Mouse (Mus musculus) embryonic facial prominence, embryonic 10.5 days (tissue): ENCODE data around the gene Fkbp7. TPM values are rescaled to one million over a fixed set of nuclear protein-coding genes. Genes with fewer than 3 reads are reported as not detected.

Experiments
- DNase-seq: peaks from one replicate; pipeline ENCODE4 v3.0.0-alpha.2; 2017; ENCODE audit warnings: low spot score
- H3K27ac ChIP-seq: fragments of 300-500 bp; sonication (generic); replicated peaks from 2 replicates; pipeline ENCODE4 v1.5.1; 2016; ENCODE audit warnings: mild to moderate bottlenecking
- H3K27me3 ChIP-seq: fragments of 300-500 bp; sonication (generic); replicated peaks from 2 replicates; pipeline ENCODE4 v1.6.1; 2016; ENCODE audit warnings: low read depth, mild to moderate bottlenecking; ENCODE audit not compliant: poor library complexity, severe bottlenecking
- H3K36me3 ChIP-seq: fragments of 300-500 bp; sonication (generic); replicated peaks from 2 replicates; pipeline ENCODE4 v1.6.1; 2016; ENCODE audit warnings: mild to moderate bottlenecking, moderate library complexity
- H3K4me1 ChIP-seq: fragments of 300-500 bp; sonication (generic); 2 replicates; pipeline ENCODE4 v1.6.1; 2016
- H3K4me3 ChIP-seq: fragments of 300-500 bp; sonication (generic); 2 replicates; pipeline ENCODE4 v1.5.1; 2016; ENCODE audit warnings: mild to moderate bottlenecking, moderate library complexity
- H3K9me3 ChIP-seq: fragments of 300-500 bp; sonication (generic); 2 replicates; pipeline ENCODE4 v1.6.1; 2016; ENCODE audit warnings: mild to moderate bottlenecking
- WGBS: fragments of 180-500 bp; shearing (Covaris S2); methylation state at CpG from one replicate; pipeline ENCODE4 v1.1.7; 2016; 5-methylcytosine and 5-hydroxymethylcytosine counted together
- polyA plus RNA-seq: library from polyadenylated mRNA; unstranded; fragments of >200 nt; fragmentation: Nextera tagmentation; extraction: Ambion mirVana; gene quantifications from 2 replicates; pipeline ENCODE4 v1.2.1, GENCODE M21; 2016

Gene Fkbp7
- polyA plus RNA-seq, result 18.9 and 24.6 TPM in 2 replicates

DNA sequence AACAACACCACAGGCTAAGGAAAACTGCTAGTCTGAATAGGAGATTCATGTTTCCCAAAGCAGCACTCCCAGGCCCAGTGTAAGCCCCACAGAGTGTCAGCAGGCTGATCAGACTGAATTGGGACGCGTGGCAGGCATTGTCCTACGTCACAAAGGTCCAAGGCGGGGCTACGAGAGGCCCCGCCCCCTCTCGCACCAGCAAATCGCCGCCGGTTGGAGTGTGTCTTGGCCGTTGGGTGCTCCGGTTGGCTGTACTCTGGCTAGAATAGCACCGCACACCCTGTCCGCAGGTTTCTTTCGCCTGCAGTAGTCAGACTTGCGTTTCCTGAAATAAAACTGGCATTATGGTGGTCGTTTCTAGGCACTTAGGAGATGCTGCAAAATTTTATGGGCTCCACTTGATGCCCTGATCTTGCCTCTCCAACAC is at the start of gene Fkbp7:
TSS of gene Fkbp7 (minus strand) at position 151 of the 427 bp plus-strand sequence.
- Histone ChIP-seq H3K9me3 (no peaks in the 10 kb centered on the region), H3K4me3 (peak within 1 kb of the TSS; percentile 61), H3K36me3 (peaks cover 10% of the 10 kb centered on the region), H3K27me3 (no peaks in the 10 kb centered on the region), H3K4me1 (peaks cover 40% of the 10 kb centered on the region), H3K27ac (peak within 1 kb of the TSS; percentile 87)
- WGBS, result under 1% methylated on average over 17 of the region's 17 CpGs
- DNase-seq, result peak; percentile 94

GRCm38 (mm10) chr2:76719650-76720049 is 46.7 kb upstream of the Fkbp7 start:
- no peak overlapping the region for H3K4me3 ChIP-seq
- H3K9me3 ChIP-seq, result 0 out of 2 replicates have a peak, but pooled peaks cover 6% of the 10 kb centered on the region
- WGBS, result 96% methylated on average over 14 of the region's 14 CpGs
- no peaks in the 10 kb centered on the region for H3K27me3 ChIP-seq
- no peaks in the 10 kb centered on the region for H3K4me1 ChIP-seq
- no peak overlapping the region for H3K27ac ChIP-seq
- DNase-seq, result no peak
- peaks cover 5% of the 10 kb centered on the region; the same call in 1 of the 2 replicates for H3K36me3 ChIP-seq

- WGBS, result 71% methylated on average over 8 of the region's 8 CpGs
- Histone ChIP-seq H3K36me3 (peaks cover 19% of the 10 kb centered on the region), H3K27ac (no peak overlapping the region), H3K27me3 (no peaks in the 10 kb centered on the region), H3K4me3 (no peak overlapping the region), H3K4me1 (no peaks in the 10 kb centered on the region), H3K9me3 (peaks cover 17% of the 10 kb centered on the region)
- no peak for DNase-seq
These were observed 42.1 kb upstream of the Fkbp7 start for GRCm38 (mm10) chr2:76714984-76715383.

- Histone ChIP-seq H3K9me3 (peaks cover 26% of the 10 kb centered on the region), H3K27ac (no peak overlapping the region), H3K4me1 (no peaks in the 10 kb centered on the region), H3K4me3 (no peak overlapping the region), H3K27me3 (no peaks in the 10 kb centered on the region), H3K36me3 (peaks cover 31% of the 10 kb centered on the region)
- WGBS, result 95% methylated on average over 3 of the region's 3 CpGs
- no peak for DNase-seq
These were observed 35.6 kb upstream of the Fkbp7 start for GRCm38 (mm10) chr2:76708512-76708911.

GRCm38 (mm10) chr2:76705655-76706054 is 32.7 kb upstream of the Fkbp7 start:
- 92% methylated on average over 13 of the region's 13 CpGs for WGBS
- Histone ChIP-seq H3K36me3 (peaks cover 29% of the 10 kb centered on the region), H3K27me3 (no peaks in the 10 kb centered on the region), H3K9me3 (peaks cover 16% of the 10 kb centered on the region), H3K4me1 (no peaks in the 10 kb centered on the region), H3K4me3 (no peak overlapping the region), H3K27ac (no peak overlapping the region)
- DNase-seq, result no peak

DNA sequence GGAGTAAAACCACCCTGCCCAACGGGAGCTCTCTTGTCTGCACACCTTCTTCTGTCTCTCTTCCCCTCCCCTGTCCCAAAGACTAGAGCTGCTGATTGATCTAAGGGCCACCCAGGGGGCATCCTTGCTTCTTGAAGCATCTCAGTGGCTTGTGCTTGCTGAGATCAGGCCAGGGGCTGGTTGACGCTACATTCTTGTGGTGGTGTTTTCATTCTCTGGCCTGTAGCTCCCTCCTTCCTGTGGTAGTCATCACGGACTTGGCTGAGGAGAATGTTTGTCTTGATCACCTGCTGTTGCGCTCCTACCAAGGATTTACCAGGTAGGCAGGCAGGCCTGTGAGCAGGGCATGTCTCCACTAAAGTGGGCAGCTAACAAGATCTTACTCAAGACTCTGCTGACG is 29.8 kb upstream of the Fkbp7 start:
- Histone ChIP-seq H3K27me3 (no peaks in the 10 kb centered on the region), H3K27ac (no peak overlapping the region), H3K36me3 (peaks cover 34% of the 10 kb centered on the region), H3K4me3 (no peak overlapping the region), H3K4me1 (no peaks in the 10 kb centered on the region), H3K9me3 (no peaks in the 10 kb centered on the region)
- DNase-seq, result no peak
- 86% methylated on average over 5 of the region's 5 CpGs for WGBS

GRCm38 (mm10) chr2:76702188-76702587 is 29.3 kb upstream of the Fkbp7 start:
- H3K4me3 ChIP-seq, result no peak overlapping the region
- no peak overlapping the region for H3K27ac ChIP-seq
- no peaks in the 10 kb centered on the region for H3K9me3 ChIP-seq
- no peaks in the 10 kb centered on the region for H3K27me3 ChIP-seq
- 90% methylated on average over 3 of the region's 3 CpGs for WGBS
- H3K4me1 ChIP-seq, result no peaks in the 10 kb centered on the region
- DNase-seq, result no peak
- H3K36me3 ChIP-seq, result peaks cover 40% of the 10 kb centered on the region

- 88% methylated on average over 6 of the region's 6 CpGs for WGBS
- H3K27ac ChIP-seq, result no peak overlapping the region
- H3K4me3 ChIP-seq, result no peak overlapping the region
- no peaks in the 10 kb centered on the region for H3K9me3 ChIP-seq
- DNase-seq, result no peak
- H3K27me3 ChIP-seq, result no peaks in the 10 kb centered on the region
- H3K36me3 ChIP-seq, result peaks cover 96% of the 10 kb centered on the region
- no peaks in the 10 kb centered on the region for H3K4me1 ChIP-seq
These were observed 22.4 kb upstream of the Fkbp7 start for GRCm38 (mm10) chr2:76695290-76695689.

DNA sequence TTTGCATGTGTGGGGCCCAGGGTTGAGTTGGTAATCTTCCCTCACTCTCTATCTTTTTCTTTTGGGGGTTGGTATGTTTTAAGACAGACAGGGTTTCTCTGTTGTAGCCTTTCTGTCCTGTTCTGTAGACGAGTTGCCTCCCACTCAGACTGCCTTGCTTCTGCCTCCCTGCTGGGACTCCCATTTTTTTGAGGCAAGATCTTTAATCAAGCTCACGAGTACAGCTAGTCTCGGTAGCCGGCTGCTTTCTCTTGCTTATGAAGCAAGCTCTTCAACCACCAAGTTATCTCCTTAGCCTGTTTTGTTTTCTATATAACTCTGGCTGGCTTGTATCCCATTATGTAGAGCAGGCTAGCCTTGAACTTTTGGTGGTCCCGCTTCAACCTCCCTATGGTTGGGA is 20.8 kb upstream of the Fkbp7 start:
- Histone ChIP-seq H3K4me1 (no peaks in the 10 kb centered on the region), H3K27ac (no peak overlapping the region), H3K9me3 (no peaks in the 10 kb centered on the region), H3K36me3 (peaks cover 92% of the 10 kb centered on the region), H3K4me3 (no peak overlapping the region), H3K27me3 (no peaks in the 10 kb centered on the region)
- no peak for DNase-seq
- 81% methylated on average over 5 of the region's 5 CpGs for WGBS

DNA sequence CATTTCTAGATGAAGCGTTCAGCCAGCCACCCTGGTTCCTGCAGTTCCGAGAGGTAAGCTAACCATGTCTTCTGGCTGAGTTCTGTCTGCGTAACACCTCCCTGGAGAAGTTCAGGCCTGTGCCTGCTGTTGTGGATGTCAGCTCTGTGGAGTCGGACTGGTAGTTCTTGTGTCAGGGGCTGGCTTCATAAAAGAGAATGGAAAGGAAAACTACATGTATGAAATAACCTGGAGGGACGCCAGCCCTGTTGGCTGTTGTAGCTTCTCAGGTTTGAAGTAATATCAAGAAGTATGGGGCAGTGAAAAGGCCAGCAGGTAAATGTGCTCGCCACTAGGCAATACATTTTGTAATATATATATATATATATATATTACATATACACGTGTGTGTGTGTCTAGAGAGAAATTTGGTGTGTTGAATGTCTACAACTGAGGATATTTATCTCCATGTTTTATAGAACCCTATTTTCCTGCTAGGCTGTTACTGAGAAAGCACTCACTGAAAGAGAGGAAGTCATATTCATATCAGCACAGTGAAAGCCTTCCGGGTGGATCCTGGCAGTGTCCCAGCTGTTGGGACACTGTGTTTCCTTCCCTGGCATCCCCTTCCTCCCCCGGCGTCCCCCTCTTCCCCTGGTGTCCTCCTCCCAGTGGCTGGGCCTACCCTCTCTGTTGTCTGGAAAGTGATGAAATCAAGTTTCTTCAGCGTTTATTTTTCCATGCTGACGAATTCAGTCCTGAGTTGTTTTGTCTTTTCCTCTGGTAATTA is 17.7 kb upstream of the Fkbp7 start:
- H3K27me3 ChIP-seq, result no peaks in the 10 kb centered on the region
- no peak for DNase-seq
- no peak overlapping the region for H3K4me3 ChIP-seq
- 88% methylated on average over 12 of the region's 12 CpGs for WGBS
- peaks cover 92% of the 10 kb centered on the region for H3K36me3 ChIP-seq
- H3K9me3 ChIP-seq, result no peaks in the 10 kb centered on the region
- H3K27ac ChIP-seq, result no peak overlapping the region
- H3K4me1 ChIP-seq, result peaks cover 4% of the 10 kb centered on the region; the same call in 1 of the 2 replicates

DNA sequence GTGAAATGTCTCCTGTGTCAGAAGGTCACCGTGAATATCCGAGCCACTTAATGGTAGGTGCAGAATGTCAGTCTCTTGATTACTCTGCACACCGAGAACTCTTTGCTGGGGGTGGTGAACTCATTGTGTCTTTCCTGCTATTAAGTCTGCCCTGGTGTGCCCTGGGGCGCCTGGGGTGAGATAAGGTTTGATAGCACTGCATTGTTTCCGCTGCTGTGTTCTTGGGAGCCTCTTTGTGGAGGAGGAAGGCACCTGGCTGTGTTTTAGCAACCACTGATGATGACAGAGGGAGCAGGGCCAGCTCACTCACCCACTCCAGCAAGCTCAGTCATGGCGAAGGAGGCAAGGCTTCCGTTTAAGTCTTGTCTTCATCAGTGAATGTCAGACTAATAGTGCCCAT is 15.2 kb upstream of the Fkbp7 start:
- 56% methylated on average over 7 of the region's 7 CpGs for WGBS
- H3K27me3 ChIP-seq, result no peaks in the 10 kb centered on the region
- peaks cover 91% of the 10 kb centered on the region for H3K36me3 ChIP-seq

GRCm38 (mm10) chr2:76687608-76688007 is 14.7 kb upstream of the Fkbp7 start:
- Histone ChIP-seq H3K27me3 (no peaks in the 10 kb centered on the region), H3K4me3 (no peak overlapping the region), H3K27ac (no peak overlapping the region), H3K9me3 (no peaks in the 10 kb centered on the region), H3K4me1 (peaks cover 4% of the 10 kb centered on the region; the same call in 1 of the 2 replicates), H3K36me3 (peaks cover 91% of the 10 kb centered on the region)
- no peak for DNase-seq
- 76% methylated on average over 3 of the region's 3 CpGs for WGBS

More for the DNA sequence above, 15.2 kb upstream of the Fkbp7 start:
- no peak overlapping the region for H3K27ac ChIP-seq
- no peak for DNase-seq
- H3K4me1 ChIP-seq, result peaks cover 4% of the 10 kb centered on the region; the same call in 1 of the 2 replicates
- no peaks in the 10 kb centered on the region for H3K9me3 ChIP-seq
- H3K4me3 ChIP-seq, result no peak overlapping the region

- Histone ChIP-seq H3K27me3 (no peaks in the 10 kb centered on the region), H3K27ac (no peak overlapping the region), H3K4me3 (no peak overlapping the region), H3K36me3 (peaks cover 91% of the 10 kb centered on the region), H3K9me3 (no peaks in the 10 kb centered on the region), H3K4me1 (peaks cover 4% of the 10 kb centered on the region; the same call in 1 of the 2 replicates)
- 93% methylated on average over 3 of the region's 3 CpGs for WGBS
- no peak for DNase-seq
These were observed 14.1 kb upstream of the Fkbp7 start for GRCm38 (mm10) chr2:76686986-76687385.
